Mouse (Mus musculus) hematopoietic stem cell, adult 5-6 weeks (primary cell): ENCODE measurements around the gene Gm16434. TPM values are rescaled to one million over a fixed set of nuclear protein-coding genes. Genes with fewer than 3 reads are reported as not detected.
A peak's percentile ranks its signal among the peaks of the same experiment; 100 is the strongest.
"Not testable (repeated sequence)": the region's sequence is repeated elsewhere in the genome, so short reads cannot be mapped to it uniquely, and the experiment has no call there.

Experiments
- ATAC-seq, 2 experiments: fragments of 125-278 bp in 1 of 2; replicated peaks in 1 of 2; 2 replicates each; pipeline ENCODE4 v1.8.0; 2016 to 2017; ENCODE audit warnings: inconsistent platforms in 2 of 2, mild to moderate bottlenecking in 2 of 2, moderate number of reproducible peaks in 2 of 2, low read depth in 1 of 2, moderate TSS enrichment in 1 of 2; ENCODE audit not compliant: low FRiP score in 2 of 2, poor library complexity in 2 of 2, severe bottlenecking in 2 of 2, insufficient read depth in 1 of 2, low TSS enrichment in 1 of 2
- total RNA-seq: library from RNA; stranded (forward); fragments of 172-1452, 232-1000 nt; gene quantifications from 2 replicates; pipeline ENCODE4 v1.2.3, GENCODE M21; 2017

Gm16434 gene
- not detected in 2 replicates for total RNA-seq

DNA sequence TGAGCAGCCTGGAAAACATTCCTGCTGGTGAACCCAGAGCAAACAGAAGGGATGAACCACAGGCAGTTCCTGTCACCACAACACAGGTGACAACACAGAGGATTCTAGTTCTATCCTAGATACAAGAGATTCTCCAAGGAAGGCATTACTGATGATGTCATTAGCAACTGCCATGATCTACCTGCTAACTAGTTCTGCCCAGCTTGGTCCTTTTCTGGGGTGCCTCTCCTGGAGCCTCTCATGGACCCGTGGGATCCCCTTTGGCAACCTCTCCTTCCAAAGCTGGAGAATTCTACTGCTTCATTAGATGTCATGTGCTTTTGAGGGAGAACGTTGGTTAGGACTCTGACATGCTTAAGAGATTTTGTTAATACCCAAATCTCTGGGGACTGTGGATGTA, at the start of gene Gm16434:
TSS of gene Gm16434 (minus strand) at position 101 of the 400 bp plus-strand sequence.
- not testable (repeated sequence) for ATAC-seq

DNA sequence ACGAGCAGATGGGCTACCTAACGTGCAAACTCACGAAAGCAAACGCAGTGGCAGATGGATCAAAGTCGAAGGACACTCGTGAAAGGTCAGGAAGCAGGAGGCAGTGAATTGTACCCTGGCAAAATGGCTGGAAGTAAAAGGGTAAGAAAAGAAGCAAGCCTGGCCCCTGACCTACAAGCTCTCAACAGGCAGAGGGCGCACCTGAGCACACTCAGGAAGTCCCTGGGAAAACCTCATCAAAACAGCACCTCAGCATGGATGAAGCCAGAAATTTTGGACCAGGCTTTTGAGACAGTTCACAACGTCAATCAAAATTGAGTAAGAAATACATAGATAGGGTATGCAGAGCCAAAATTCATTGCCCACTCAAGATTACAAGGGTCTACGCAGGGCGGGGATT, 49.2 kb upstream of the Gm16434 start:
- ATAC-seq: not testable (repeated sequence)

DNA sequence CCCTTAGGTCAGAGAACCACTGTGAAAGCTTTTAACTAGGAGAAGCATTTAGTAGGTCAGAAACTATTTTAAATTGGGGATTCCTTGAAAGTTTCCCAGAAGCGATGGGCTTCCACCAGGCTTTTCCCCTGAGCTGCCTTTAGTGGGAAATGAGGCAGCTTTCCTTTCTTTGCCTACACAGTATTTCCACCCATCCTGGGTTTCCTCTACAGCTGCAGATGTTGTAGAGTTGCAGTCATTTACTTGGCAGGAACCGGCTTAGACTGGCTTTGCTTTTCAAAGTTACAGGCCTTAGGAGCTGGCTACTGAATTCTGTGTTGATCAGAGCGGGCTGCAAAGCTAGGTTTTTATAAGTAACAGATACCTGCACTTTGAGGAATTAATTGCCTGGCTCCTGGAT, 5.7 kb upstream of the Gm16434 start:
- not testable (repeated sequence) for ATAC-seq

DNA sequence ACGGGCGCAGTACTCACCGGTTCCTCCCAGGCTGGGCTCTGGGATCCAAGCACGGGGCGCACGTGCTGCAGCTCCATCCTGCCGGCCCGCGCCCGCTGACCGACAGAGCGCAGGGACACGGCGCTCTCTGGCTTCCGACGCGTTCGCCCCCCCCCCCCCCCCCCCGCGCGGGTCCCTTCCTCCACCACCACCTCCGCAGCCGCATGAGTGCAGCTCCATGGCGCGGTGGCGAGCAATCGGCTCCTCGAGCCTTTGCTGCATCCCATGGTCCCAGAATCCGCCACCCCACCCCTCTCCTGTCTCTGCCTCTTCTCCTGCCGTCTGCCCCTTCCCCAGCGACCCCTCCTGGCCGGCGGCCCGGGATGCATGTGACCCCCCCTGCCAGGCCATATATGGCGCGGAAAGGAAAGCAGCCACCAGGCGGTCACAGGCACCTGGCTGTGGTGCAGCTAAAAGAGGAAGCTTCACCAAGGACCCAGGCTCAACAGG, 19.8 kb downstream of the Gm16434 start, which contains the start of gene Gm3512:
TSS of gene Gm3512 (minus strand) at position 51 of the 489 bp plus-strand sequence.
- ATAC-seq: peak in 1 of 2 experiments; percentile 53; a peak in 1 of 4 replicates

Other genes with a start within 250 kb of the Gm16434 start
- not detected in 2 replicates for gene Gm6356, start 220.7 kb downstream of the Gm16434 start, total RNA-seq
- 0.45 TPM in 1 of 2 replicates, not detected in the other for gene Gm10406, start 167.1 kb downstream of the Gm16434 start, total RNA-seq
- not detected in 2 replicates for gene Gm3685, start 149.6 kb downstream of the Gm16434 start, total RNA-seq
- gene Gm3696, start 93.9 kb downstream of the Gm16434 start, total RNA-seq: 2.3 TPM in 1 of 2 replicates, not detected in the other
- gene Gm6676, start 69.1 kb downstream of the Gm16434 start, total RNA-seq: not detected in 2 replicates
- 3.8 and 8.6 TPM in 2 replicates for gene Gm3512, start 20.0 kb downstream of the Gm16434 start, total RNA-seq
- gene Gm3727, start 70.2 kb upstream of the Gm16434 start, total RNA-seq: not detected in 2 replicates
- gene Gm3739, start 120.5 kb upstream of the Gm16434 start, total RNA-seq: 1.7 and 5.3 TPM in 2 replicates
- gene Gm5797, start 137.9 kb upstream of the Gm16434 start, total RNA-seq: not detected in 2 replicates
- not detected in 2 replicates for gene Gm8374, start 170.6 kb upstream of the Gm16434 start, total RNA-seq